Mouse (Mus musculus) kidney, adult 9 months (tissue): Measurements from ENCODE around the gene Ulk3.

ENCODE experiments used
- DNase-seq: peaks from one replicate; pipeline ENCODE4 v3.0.0; 2022

Gene Ulk3

DNA sequence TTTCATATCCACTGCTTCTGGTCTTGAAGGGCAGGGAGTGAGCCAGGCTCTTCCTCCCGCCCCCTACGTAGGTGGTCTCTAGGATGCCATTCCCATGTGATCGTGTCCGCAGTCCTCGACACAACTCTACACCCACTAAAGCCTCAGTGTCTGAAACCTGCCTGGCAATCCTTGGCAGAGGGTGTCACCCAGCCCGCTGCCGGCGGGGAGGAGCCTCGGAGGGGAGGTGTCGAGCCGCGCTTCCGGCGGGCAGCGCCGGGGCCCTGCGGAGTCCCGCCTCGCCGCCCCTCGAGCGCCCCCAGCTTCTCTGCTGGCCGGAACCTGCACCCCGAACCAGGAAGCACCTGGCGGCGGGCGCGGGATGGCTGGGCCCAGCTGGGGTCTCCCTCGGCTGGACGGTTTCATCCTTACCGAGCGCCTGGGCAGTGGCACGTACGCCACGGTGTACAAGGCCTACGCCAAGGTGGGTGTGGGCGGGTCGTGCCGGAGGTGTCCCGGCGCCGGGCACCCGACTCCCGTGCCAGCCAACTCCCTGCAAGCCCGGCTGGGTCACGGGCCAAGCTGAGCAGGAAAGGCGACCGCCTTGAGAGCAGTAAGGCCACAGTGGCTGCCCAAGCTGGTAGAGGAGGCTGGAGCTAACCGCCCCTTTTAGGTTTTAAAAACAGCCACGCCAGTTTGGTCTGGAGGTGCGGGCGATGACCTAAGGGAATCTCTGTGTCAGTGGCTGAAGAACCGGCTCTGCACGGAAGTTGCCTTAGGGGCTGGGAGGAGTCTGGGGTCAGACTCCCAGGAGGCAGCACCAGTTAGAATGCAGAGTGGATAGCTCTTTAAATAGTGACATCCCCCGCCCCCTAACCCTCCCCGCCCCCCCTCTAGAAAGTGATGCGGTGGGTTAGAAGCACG, at the start of gene Ulk3:
Ulk3 (plus strand) TSS at position 229 of the 903 bp plus-strand sequence.
- peak; percentile 84 for DNase-seq

DNA sequence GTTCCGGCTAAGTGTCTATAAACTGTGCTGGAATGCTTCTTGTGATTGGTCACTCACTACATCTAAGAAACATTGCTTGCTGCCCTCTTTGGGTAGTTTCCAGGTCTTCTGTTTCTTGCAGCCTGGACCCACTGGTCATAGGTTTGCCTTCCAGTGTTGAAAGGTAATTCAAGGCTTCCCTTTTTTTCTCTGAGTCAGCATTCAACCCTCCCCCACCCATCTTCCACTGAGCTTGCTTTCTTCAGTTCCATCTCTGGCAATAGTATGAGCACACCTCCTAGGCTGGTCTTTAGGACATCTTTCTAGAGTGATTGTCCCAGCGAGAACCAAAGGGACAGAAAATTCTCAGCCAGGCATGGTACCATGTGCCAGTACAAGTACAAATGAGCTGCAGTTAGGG, 49.7 kb upstream of the Ulk3 start:
- no peak for DNase-seq

DNA sequence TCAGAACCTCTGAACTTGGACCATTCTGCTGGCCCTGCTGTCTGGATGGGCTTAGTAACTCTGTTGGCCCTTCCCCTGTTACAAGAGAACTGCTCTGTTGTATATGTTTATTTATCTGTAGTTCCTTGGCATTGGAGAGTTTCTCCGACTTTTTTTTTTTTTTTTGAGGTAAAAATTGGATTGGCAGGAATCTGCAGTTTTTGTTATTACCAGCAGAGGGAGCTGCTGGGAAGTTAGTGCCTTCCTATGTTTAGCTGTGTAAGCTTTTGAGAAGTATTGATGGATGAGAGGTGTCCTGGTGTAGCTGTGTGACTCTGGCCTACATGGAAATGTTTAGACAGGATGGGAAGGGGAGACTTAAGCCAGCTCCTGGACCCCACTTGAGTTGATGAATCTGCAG, 47.9 kb upstream of the Ulk3 start:
- DNase-seq, result peak; percentile 68

DNA sequence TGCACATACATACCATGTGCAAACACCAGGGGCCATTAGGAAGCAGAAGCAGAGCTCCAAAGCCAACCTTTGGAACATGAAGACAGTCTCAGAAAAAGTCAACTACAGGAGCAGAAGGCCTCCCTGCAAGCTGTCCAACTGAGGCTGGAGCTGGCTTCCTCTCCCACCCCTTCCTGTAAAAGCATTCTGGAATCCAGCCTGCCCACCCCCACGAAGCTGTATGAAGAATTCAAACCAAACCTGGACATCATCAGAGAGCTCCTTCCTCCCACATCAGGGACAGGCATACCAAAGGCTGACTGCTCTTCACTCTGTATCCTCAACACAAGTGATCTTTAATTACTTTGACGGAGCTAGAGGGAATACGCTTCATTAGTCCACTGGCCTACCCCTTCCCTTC, 45.3 kb upstream of the Ulk3 start:
- no peak for DNase-seq

- peak; percentile 50 for DNase-seq
These were observed 42.0 kb upstream of the Ulk3 start for GRCm38 (mm10) chr9:57547287-57547686.

DNA sequence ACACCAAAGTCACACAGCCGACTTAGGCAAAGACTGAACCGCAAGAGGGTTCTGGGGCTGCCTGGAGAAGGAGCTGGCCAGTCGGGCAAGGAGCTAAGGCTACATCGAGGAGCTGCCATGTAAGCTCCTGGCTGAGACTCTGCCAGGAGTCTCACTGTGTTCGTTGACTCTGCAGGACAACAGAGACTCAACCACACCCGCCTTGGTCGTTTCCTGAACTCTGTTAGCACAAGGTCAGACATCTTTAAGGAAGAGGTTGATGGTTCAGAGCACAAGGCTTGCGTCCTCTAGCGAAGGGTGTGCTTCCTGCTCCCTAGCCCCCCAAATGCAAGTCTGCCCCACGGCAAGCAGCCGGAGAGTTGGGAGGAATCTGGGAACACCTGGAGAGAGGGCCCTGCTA, 41.4 kb upstream of the Ulk3 start:
- no peak for DNase-seq

DNA sequence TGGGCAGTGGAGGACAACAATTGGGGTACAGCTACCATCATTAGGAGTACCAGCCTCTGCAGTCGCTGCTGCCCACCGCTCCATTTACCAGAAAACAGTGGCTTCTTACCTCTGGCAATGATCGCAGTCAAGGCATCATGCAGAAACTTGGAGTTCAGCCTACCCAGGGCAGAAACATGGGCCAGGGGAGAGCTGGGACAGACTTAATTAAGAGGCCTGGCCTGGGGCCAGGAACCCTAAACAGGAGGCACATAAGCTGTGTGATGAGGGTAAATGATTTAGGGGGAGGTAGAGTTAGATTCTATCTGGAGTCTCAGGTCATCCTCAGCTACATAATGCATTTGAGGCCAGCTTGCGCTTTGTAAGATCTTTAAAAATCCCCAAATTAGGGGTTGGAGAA, 40.1 kb upstream of the Ulk3 start:
- no peak for DNase-seq

DNA sequence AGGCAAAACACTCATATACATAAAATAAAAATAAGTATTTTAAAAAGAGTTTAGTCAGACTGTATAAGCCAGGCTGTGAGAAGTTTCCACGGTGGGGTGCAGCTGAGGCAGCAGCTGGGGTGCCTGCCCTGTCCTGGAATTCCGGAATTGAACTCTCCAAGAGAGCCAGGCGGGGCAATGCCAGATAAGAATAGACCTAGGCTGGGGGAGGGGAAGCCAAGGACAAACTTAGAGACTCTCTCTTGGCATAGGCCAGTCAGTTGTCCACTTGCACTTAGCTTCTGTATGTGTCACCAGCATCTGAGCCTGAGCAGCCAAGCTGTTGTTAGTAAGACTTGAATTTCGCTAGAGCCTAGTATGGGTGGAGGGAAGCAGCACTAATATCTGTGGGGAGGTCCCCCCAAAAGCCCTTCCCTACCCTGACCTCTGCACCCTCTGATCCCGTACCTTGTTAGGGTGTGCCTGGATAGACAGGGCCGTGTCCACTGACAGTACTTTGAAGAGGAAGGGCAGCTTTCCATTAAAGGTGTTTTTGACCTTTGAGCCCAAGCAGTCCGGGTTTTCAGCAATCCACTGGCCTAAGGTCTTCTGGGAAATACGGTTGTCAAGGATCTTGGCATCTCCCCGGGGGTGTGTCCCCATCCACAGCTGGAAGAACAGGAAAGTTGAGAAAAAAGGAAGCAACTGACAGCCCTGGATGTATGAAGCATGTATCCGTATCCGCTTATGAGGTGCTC, 39.0 kb upstream of the Ulk3 start:
- DNase-seq, result peak; percentile 83

- DNase-seq, result peak; percentile 72
These were observed 36.9 kb upstream of the Ulk3 start, which contains the start of gene Mpi for GRCm38 (mm10) chr9:57552139-57552887. Gene Mpi, minus strand, starts transcription at chr9:57552763.

DNA sequence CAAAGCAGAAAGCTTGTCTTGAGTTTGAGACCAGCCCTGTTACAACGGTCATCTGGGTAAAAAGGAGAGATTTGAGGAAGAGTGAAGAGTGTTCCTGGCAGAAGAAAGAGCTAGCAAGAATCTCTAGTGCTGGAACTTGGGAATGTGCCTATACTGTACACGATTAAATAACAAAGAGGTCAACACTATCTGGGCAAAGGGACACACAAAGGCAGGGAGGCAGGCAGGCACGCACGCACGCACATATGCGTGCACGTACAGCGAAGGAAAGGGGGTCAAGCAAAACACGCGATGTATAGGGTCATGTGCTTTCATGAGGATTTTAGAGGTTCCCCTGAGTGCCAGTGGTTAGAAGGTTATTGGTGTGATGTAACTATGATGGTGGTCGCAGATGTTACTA, 36.1 kb upstream of the Ulk3 start:
- DNase-seq, result no peak

GRCm38 (mm10) chr9:57554753-57555152, 34.5 kb upstream of the Ulk3 start:
- no peak for DNase-seq

DNA sequence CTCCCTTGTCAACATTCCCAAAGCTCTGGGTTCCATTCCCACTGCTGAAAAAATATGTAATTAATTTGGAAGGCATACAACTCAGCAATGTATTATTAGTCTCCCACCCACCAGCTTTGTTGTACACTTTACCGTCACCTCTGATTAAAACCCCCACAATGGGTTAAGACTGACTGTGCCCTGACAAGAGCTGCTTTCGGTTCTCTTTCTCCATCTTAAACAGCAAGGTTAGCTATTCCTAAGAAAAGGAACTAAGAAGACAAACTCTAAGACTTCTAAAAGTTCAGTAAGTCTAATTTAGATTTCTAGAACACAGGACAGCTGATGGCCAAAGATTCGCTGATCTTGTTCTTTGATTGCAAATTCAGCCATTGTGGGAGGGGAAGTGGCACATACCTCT, 32.0 kb upstream of the Ulk3 start:
- no peak for DNase-seq

DNA sequence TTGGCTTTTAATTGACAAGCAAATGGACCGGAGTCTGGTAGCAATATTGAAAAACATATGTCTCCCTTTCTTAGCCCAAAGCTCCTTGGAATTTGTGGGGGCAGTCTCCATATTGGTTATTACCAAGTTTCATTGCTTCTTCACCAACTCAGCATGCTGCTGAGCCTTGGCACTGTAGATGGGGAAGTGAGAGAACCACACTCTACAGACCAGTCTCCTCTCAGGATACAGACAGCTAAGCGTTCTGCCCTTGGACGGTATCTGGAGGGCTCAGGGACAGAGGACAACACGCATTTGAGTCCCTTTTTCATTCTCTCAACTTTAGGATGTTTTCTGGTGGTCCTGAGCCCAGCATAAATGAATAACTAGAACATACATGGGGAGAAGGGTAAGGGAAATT, 30.6 kb upstream of the Ulk3 start:
- DNase-seq, result no peak

- no peak for DNase-seq
These were observed 29.7 kb upstream of the Ulk3 start for GRCm38 (mm10) chr9:57559568-57559967.

DNA sequence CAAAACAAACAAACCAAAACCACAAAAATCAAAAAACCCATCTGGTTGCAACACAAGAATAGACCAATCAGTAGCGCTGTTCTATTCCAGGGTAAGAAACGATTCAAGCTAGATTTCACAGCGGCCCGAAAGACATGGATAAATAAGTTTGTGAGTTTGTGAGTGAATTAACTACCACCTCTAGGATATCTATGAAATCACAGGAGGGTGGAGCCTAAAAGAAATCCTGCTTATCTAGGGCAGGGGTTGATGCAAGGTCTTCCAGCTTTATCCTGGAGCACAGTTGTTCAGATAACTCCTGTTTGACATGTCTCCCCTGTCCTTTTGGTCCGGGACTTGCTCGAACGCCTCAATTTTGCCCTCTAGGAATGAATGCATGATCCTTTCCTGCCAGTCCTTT, 29.0 kb upstream of the Ulk3 start:
- no peak for DNase-seq

DNA sequence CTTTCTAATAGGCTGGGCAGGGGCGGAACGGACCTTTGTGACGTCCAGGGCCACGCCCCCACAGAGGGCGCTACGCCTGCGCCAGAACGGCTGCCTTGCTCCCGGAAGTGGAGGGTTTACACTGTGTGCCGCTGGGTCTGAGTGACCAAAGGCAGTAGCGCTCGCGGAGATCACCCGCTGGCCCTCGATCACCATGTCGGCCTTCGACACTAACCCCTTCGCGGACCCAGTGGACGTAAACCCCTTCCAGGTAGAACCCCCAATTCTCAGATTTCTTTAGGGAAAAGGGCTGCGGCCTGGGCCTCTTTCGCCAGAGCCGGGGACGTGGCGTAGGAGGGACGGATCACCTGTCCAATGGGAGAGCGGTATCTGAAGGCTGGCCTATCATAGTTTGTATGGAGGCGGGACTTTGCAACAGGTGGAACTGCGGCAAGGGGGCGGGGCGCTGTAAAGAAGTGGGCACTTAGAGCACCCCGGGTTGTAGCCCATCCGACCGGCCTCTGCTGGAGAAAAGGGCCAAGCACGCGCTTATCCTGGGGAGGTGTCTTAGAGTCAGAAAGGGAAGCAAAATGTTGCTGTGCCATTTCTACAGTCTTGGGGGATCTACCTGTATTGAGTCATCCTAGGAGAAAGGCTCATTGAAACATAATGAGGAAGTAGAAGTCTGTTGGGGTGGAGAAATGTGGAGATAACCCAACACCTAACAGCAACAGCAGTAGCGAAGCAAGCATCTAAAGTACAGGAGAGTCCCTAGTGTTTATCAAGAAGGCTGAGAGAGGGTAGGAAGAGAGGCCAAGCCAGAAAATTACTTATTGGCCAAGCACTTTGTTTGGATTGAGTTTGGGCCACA, 28.2 kb upstream of the Ulk3 start, which contains the start of gene Scamp2:
Scamp2 (plus strand) TSS at position 83 of the 850 bp plus-strand sequence.
- peak; percentile 97 for DNase-seq

DNA sequence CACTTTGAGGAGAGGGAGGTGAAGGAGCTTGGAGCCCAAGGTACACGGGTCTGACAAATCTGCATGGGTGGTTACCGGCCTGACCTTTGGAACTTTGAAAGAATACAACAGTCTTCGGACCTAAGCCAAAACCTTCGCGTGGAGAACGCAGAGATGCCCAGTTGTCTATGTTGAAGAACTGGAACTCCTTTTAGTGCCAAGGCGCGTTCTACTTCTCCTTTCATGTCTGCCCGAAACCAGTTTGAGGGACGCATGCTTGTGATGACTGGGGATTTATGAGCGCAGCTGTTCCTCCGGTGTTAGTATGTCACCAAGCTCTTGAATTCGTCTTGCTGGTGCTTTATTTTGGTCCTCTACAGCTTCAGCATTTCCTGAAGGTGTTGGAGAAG, 27.5 kb upstream of the Ulk3 start:
- DNase-seq, result peak; percentile 90

- DNase-seq, result peak; percentile 79
These were observed 26.3 kb upstream of the Ulk3 start for GRCm38 (mm10) chr9:57562896-57563372.

- peak; percentile 88 for DNase-seq
These were observed 24.6 kb upstream of the Ulk3 start for GRCm38 (mm10) chr9:57564609-57565008.

GRCm38 (mm10) chr9:57565741-57566221, 23.5 kb upstream of the Ulk3 start:
- peak; percentile 43 for DNase-seq

- DNase-seq, result peak; percentile 94
These were observed 22.4 kb upstream of the Ulk3 start for GRCm38 (mm10) chr9:57566846-57567245.

GRCm38 (mm10) chr9:57568500-57568899, 20.8 kb upstream of the Ulk3 start:
- DNase-seq, result peak; percentile 65
